Mouse (Mus musculus) liver, embryonic 14.5 days (tissue): Measurements from ENCODE around the gene Sgms1.

ENCODE experiments used
- CTCF ChIP-seq: IDR thresholded peaks from 2 replicates; pipeline ENCODE4 v1.5.1; 2016; ENCODE audit warnings: antibody characterized with exemption, low read depth, control low read depth
- EP300 ChIP-seq: IDR thresholded peaks from 2 replicates; pipeline ENCODE4 v1.6.1; 2016; ENCODE audit warnings: antibody characterized with exemption, low read depth

- TF ChIP-seq CTCF: no peak
- TF ChIP-seq EP300: no peak
Observed at GRCm38 (mm10) chr19:32196976-32197819, 192.3 kb downstream of the Sgms1 start.
